Mouse (Mus musculus) bone marrow, adult 2 months (tissue): ENCODE results near the gene Tbc1d10a. TPM values are rescaled to one million over a fixed set of nuclear protein-coding genes. Genes with fewer than 3 reads are reported as not detected.
A peak's percentile ranks its signal among the peaks of the same experiment; 100 is the strongest.

Experiments
- H3K27ac ChIP-seq: fragments of 200-500 bp; 2 replicates; pipeline ENCODE4 v1.5.1; 2012; ENCODE audit warnings: low read depth, mild to moderate bottlenecking, control low read depth, inconsistent platforms, low read length; ENCODE audit not compliant: control insufficient read depth, poor library complexity, insufficient read depth
- H3K4me1 ChIP-seq: fragments of 200-500 bp; 2 replicates; pipeline ENCODE4 v1.6.1; 2011; ENCODE audit warnings: low read length; ENCODE audit not compliant: control insufficient read depth, insufficient read depth
- H3K4me3 ChIP-seq: fragments of 200-500 bp; replicated peaks from 2 replicates; pipeline ENCODE3; 2011; ENCODE audit warnings: mild to moderate bottlenecking, low read depth, low read length, control low read depth; ENCODE audit not compliant: control insufficient read depth
- CTCF ChIP-seq: fragments of 200-500 bp; IDR thresholded peaks from 2 replicates; pipeline ENCODE4 v1.5.1; 2011; ENCODE audit warnings: low read length, control low read depth; ENCODE audit not compliant: control insufficient read depth, insufficient read depth
- POLR2A ChIP-seq: fragments of 200-500 bp; IDR thresholded peaks from 2 replicates; pipeline ENCODE4 v1.6.1; 2011; ENCODE audit warnings: low read depth, mild to moderate bottlenecking, control low read depth, low read length, borderline replicate concordance; ENCODE audit not compliant: control insufficient read depth
- WGBS: fragments of 180-500 bp; shearing (Covaris S2); methylation state at CpG from one replicate; pipeline ENCODE4 v1.1.7; 2018; 5-methylcytosine and 5-hydroxymethylcytosine counted together
- polyA plus RNA-seq: library from polyadenylated mRNA; stranded (reverse); fragments of >200 nt; gene quantifications from 2 replicates; pipeline ENCODE4 v1.2.4, GENCODE M21; 2011; ENCODE audit warnings: low replicate concordance; ENCODE audit not compliant: missing spikeins, insufficient read depth, insufficient read length

The Tbc1d10a gene
- polyA plus RNA-seq, 1 experiment, result 13.5 TPM

DNA sequence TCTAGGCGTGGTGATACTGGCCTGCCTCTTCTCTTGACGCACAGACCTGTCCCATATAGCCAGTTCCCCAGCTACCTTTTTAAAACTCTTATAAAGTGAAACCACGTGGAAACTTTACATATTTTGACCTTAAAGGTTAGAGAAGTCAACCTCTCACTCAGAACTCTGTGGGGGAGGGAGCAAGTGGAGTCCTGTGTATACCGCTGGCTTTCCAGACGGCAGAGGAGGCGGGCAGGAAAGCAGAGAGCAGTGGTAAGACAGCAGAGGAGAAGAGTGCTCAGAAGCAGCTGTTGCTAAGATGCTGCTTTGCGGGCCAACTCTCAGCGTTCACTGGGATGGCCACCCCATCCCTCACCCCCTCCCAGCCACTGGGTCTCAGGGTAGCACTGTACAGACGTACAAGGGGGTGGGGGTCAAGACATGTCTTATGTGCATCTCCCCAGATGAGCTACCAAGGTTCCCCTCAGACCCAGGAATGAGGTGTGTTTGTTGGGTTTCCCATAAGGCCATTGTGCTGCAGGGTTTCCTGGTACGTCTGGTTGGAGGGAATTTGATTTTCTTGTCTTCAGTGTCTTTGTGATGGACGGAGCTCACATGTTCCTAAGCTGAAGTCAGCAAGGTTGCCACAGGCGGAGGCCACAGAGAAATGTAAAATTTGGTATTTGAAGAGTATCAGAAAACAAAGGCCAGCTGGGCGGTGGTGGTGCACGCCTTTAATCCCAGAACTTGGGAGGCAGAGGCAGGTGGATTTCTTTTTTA, 60.8 kb downstream of the Tbc1d10a start:
- Histone ChIP-seq H3K27ac (no peak overlapping the region), H3K4me1 (peaks cover 2% of the 10 kb centered on the region), H3K4me3 (no peak overlapping the region)
- TF ChIP-seq CTCF, result no peak
- TF ChIP-seq POLR2A, result no peak
- WGBS, result 72% methylated on average over 14 of the region's 14 CpGs

DNA sequence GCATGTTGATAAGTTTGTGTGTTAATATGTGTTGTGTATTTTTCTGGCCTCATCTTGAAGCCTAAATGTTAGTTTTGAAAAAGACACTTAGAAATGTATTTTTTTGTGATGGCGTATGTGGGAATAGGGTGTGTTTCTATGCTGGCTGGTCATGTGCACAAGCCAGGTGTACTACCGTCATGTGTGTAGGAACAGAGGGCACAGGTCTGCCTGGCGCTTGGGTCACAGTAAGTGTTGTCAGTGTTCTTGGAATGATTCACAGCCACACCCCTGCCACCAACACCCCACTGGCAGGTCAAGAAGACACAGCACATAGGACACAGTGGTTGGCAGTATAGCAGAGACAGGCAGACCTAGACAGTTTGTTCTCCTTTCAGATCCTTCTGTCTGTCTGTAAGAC, 62.6 kb downstream of the Tbc1d10a start:
- peaks cover 2% of the 10 kb centered on the region for H3K4me1 ChIP-seq
- no peak overlapping the region for H3K27ac ChIP-seq
- TF ChIP-seq CTCF, result no peak
- no peak for TF ChIP-seq POLR2A
- H3K4me3 ChIP-seq, result no peak overlapping the region
- WGBS, result 75% methylated on average over 3 of the region's 3 CpGs

GRCm38 (mm10) chr11:4250290-4250689, 63.7 kb downstream of the Tbc1d10a start:
- TF ChIP-seq CTCF, result no peak
- TF ChIP-seq POLR2A, result no peak
- WGBS, result 46% methylated on average over 7 of the region's 7 CpGs
- no peak overlapping the region for H3K27ac ChIP-seq
- peaks cover 2% of the 10 kb centered on the region for H3K4me1 ChIP-seq
- H3K4me3 ChIP-seq, result no peak overlapping the region

- 3% methylated on average over 3 of the region's 3 CpGs for WGBS
- TF ChIP-seq POLR2A, result no peak
- no peak for TF ChIP-seq CTCF
- Histone ChIP-seq H3K4me3 (no peak overlapping the region), H3K4me1 (peaks cover 2% of the 10 kb centered on the region), H3K27ac (no peak overlapping the region)
These were observed 64.8 kb downstream of the Tbc1d10a start for GRCm38 (mm10) chr11:4251376-4251775.

GRCm38 (mm10) chr11:4252886-4253285, 66.3 kb downstream of the Tbc1d10a start:
- 69% methylated on average over 2 of the region's 2 CpGs for WGBS
- Histone ChIP-seq H3K4me3 (no peak overlapping the region), H3K27ac (no peak overlapping the region), H3K4me1 (peaks cover 2% of the 10 kb centered on the region)
- TF ChIP-seq CTCF, result no peak
- TF ChIP-seq POLR2A, result no peak

DNA sequence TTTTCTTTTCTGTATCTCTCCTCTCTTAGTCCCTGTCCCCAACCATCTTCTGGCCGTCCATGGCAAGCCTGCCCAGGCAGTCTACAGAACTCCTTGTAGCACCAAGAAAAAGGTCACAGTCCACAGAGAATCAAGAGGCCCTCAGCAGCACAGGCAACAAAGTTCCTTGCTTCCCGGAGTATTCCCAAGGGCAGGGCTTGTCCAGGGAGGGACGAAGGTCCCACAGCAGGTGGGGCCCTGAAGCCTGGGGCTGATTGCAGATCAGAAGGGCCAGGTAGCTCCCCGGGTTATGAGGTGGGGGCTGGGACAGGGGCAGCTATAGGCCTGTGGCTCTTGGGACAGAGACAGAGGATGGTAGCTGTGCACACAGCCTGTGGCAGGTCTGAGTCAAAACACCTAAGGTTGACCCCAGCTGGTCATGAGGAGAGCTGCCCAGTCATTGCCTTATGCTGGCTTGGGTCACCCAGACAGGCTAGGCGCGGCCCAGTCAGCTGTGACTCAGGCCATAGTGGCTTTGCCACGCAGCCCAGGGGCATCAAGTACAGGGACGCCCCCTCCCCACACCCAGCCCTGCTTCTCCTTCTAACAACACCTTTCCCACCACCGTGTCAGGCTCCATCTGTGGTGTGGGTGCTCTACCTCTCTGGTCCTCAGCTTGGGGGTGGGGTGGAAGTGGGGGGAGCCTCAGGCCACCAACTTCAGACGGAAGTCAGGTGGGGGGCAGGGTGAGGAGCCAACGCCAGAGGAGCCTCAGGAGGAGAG, 70.4 kb downstream of the Tbc1d10a start, which contains the start of gene Lif:
TSS of gene Lif (plus strand) at position 712 of the 762 bp plus-strand sequence.
- WGBS, result 67% methylated on average over 11 of the region's 11 CpGs
- Histone ChIP-seq H3K4me3 (no peak within 1 kb of the TSS), H3K4me1 (peaks cover 3% of the 10 kb centered on the region; the same call in 1 of the 2 replicates), H3K27ac (no peak within 1 kb of the TSS; the same call in 1 of the 2 replicates)
- TF ChIP-seq CTCF (no peak), POLR2A (no peak)

DNA sequence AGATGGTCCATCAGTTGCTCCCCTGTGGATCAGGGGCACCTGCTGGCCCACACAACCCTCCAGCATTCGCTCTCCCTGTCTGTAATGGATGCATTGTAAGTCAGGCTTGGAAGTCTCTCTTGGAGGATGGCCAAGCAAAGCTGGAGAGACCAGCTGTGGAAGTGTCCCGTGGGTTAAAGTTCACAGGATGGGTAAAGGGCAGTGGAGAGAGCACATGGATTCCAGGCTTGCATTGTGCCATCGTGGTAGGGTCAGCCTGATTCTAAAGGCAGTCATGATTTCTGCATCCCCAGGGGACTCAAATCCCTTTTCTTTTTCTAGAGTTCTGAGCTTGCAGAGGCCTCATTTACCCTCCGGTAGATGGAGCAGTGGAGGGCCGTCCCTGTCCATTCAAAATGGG, 71.2 kb downstream of the Tbc1d10a start:
- 70% methylated on average over 5 of the region's 5 CpGs for WGBS
- peaks cover 3% of the 10 kb centered on the region; the same call in 1 of the 2 replicates for H3K4me1 ChIP-seq
- TF ChIP-seq CTCF, result no peak
- no peak for TF ChIP-seq POLR2A
- H3K4me3 ChIP-seq, result no peak overlapping the region
- H3K27ac ChIP-seq, result no peak overlapping the region; the same call in 1 of the 2 replicates

- WGBS, result 1% methylated on average over 7 of the region's 7 CpGs
- H3K4me1 ChIP-seq, result peaks cover 3% of the 10 kb centered on the region; the same call in 1 of the 2 replicates
- no peak overlapping the region for H3K27ac ChIP-seq
- peak; percentile 97 for TF ChIP-seq CTCF
- no peak for TF ChIP-seq POLR2A
- H3K4me3 ChIP-seq, result no peak overlapping the region
These were observed 72.1 kb downstream of the Tbc1d10a start for GRCm38 (mm10) chr11:4258657-4259082.
